Mouse (Mus musculus) small intestine, adult 2 months (tissue): Measurements from ENCODE around the gene Ankrd61.

Experiments used
- CTCF ChIP-seq: fragments of 200-500 bp; IDR thresholded peaks from 2 replicates; pipeline ENCODE4 v1.5.1; 2012; ENCODE audit warnings: low read depth, mild to moderate bottlenecking, control low read depth, inconsistent platforms, low read length, moderate library complexity, mixed read lengths; ENCODE audit not compliant: insufficient replicate concordance, insufficient read length; ENCODE audit errors: extremely low read depth
- POLR2A ChIP-seq: fragments of 200-500 bp; IDR thresholded peaks from 2 replicates; pipeline ENCODE4 v1.6.1; 2012; ENCODE audit warnings: low read depth, mild to moderate bottlenecking, control low read depth, inconsistent platforms, low read length, moderate library complexity

DNA sequence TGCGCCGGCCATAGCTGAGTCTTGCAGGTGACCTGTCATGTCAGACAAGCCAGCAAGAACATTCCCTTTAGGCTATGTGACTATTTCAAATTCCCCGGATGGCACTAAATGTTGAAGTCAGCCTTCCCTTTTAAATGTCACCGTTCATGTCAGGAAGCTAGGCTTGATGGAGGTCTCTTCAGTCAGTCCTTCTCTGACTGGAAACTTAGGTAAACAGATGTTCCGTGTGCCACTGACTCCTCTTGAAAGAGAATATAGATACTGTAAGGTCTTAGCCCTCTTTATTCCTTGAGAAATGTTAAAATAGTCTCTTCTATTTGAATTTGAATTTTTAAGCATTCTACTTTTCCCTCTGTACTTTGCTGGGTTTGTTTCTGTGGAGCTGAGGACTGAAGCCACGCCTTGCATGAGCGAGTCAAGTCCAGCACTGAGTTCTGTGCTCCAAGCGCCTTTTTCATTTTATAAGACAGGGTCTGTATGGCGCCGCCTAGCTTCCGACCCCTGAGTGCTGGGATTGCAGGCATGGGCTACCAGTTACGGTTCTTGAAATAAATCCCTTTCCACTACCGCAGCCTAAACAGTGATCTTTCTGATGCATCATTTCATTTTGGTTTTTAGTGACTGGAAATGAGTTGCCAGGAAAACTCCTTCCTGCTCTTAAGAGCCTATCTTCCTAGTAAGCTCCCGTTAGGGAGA is at the start of gene Ankrd61:
- no peak for TF ChIP-seq POLR2A
- no peak for TF ChIP-seq CTCF
